Mouse (Mus musculus) limb, embryonic 12.5 days (tissue): ENCODE measurements around the gene Tead2. TPM values are rescaled to one million over a fixed set of nuclear protein-coding genes. Genes with fewer than 3 reads are reported as not detected.
A peak's percentile ranks its signal among the peaks of the same experiment; 100 is the strongest.
"Not testable (repeated sequence)": the region's sequence is repeated elsewhere in the genome, so short reads cannot be mapped to it uniquely, and the experiment has no call there.

Experiments used
- ATAC-seq: fragments of 200-750 bp; cut with Nextera tagmentation; 2 replicates; pipeline ENCODE4 v1.8.0; 2017; ENCODE audit warnings: low read depth, moderate TSS enrichment; ENCODE audit not compliant: insufficient number of reproducible peaks, insufficient read depth, low FRiP score, low TSS enrichment
- H3K27ac ChIP-seq: fragments of 300-500 bp; sonication (generic); 2 replicates; pipeline ENCODE4 v1.5.1; 2016; ENCODE audit warnings: mild to moderate bottlenecking, moderate library complexity
- H3K27me3 ChIP-seq: fragments of 300-500 bp; sonication (generic); 2 replicates; pipeline ENCODE4 v1.6.1; 2016; ENCODE audit warnings: mild to moderate bottlenecking, moderate library complexity
- H3K36me3 ChIP-seq: fragments of 300-500 bp; sonication (generic); 2 replicates; pipeline ENCODE4 v1.6.1; 2016; ENCODE audit warnings: mild to moderate bottlenecking, moderate library complexity
- H3K4me1 ChIP-seq: fragments of 300-500 bp; sonication (generic); replicated peaks from 2 replicates; pipeline ENCODE4 v1.6.1; 2016
- H3K4me2 ChIP-seq: fragments of 300-500 bp; sonication (generic); 2 replicates; pipeline ENCODE4 v1.6.1; 2016; ENCODE audit warnings: mild to moderate bottlenecking, moderate library complexity
- H3K4me3 ChIP-seq: fragments of 300-500 bp; sonication (generic); replicated peaks from 2 replicates; pipeline ENCODE4 v1.5.1; 2016; ENCODE audit warnings: mild to moderate bottlenecking
- H3K9ac ChIP-seq: fragments of 300-500 bp; sonication (generic); replicated peaks from 2 replicates; pipeline ENCODE4 v1.6.1; 2016; ENCODE audit warnings: mild to moderate bottlenecking, moderate library complexity
- H3K9me3 ChIP-seq: fragments of 300-500 bp; sonication (generic); 2 replicates; pipeline ENCODE4 v1.6.1; 2016; ENCODE audit warnings: mild to moderate bottlenecking, moderate library complexity
- WGBS: fragments of 180-500 bp; shearing (Covaris S2); methylation state at CpG from one replicate; pipeline ENCODE4 v1.1.7; 2016; 5-methylcytosine and 5-hydroxymethylcytosine counted together
- polyA plus RNA-seq: library from polyadenylated mRNA; unstranded; fragments of >200 nt; fragmentation: Nextera tagmentation; extraction: Ambion mirVana; gene quantifications from 2 replicates; pipeline ENCODE4 v1.2.1, GENCODE M21; 2016

Tead2 gene
- 316 and 326 TPM in 2 replicates for polyA plus RNA-seq

DNA sequence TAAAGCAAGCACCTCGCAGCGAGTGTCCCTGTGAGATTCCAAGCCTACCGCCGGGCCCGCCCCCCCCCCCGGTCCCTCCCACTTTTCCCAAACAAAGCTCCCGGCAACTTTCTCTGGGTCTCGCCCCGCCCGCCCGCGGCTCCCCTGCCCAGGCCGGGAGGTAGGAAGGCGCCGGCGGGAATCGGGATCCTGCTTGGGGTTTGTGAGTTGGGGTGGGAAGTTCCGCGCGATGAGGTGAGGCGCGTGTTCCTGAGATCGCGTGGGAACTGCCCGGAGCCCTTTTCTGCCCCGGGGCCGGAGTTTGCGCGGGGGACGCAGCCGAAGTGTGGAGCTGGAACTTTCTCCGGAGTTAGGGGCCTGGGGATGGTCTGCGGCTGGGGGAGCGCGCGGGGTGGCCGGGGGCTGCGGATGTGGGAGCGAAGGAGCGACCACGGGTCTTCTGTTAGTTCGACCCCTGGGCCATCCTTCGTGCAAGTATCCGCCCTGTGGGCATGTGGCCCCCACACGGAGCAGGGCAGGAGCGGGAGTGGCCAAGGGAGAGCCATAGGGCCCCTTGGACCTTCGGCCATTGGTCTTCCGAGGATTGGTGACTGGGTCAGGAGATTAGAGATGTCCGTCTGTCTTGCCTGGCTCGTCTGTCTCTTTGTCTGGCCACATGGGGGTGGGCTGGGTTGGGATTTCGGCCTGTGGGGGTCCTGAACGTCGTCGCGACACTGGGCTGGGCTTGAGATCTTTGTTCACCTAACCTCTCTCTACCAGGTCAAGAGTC is at the start of gene Tead2:
Tead2 (plus strand) TSS at position 81 of the 769 bp plus-strand sequence.
- Histone ChIP-seq H3K27ac (peak within 1 kb of the TSS; percentile 99), H3K9ac (peak within 1 kb of the TSS; percentile 99), H3K4me3 (peak within 1 kb of the TSS; percentile 88), H3K27me3 (peaks cover 20% of the 10 kb centered on the region), H3K4me2 (peak within 1 kb of the TSS; percentile 98), H3K4me1 (peaks cover 43% of the 10 kb centered on the region), H3K9me3 (no peaks in the 10 kb centered on the region), H3K36me3 (peaks cover 38% of the 10 kb centered on the region)
- ATAC-seq: peak; percentile 53
- WGBS: under 1% methylated on average over 55 of the region's 55 CpGs

DNA sequence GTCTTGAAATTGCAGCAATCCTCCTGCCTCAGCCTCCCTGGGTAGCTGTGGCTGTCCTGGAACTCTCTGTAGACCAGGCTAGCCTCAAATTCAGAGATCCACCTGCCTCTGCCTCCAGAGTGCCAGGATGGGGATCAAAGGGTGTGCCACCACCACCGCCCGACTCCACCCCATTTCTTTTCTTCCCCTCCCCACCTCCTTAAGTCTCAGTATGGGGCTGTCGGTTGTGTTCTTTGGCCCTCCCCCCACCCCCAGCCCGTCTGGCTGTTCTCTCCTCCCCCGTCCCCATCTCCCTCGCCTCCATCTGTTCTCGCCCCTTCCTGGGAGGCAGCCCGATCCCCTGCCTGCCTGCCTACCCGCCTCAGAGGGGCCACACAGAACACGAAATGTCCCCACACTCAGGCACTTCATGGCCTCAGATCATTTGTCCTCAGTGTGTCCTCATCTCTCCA is 48.6 kb upstream of the Tead2 start:
- Histone ChIP-seq H3K4me3 (no peak overlapping the region), H3K4me2 (no peak overlapping the region), H3K27ac (no peak overlapping the region), H3K4me1 (peaks cover 11% of the 10 kb centered on the region; the same call in 1 of the 2 replicates), H3K36me3 (no peaks in the 10 kb centered on the region), H3K9ac (no peak overlapping the region), H3K9me3 (peaks cover 30% of the 10 kb centered on the region), H3K27me3 (peaks cover 97% of the 10 kb centered on the region)
- WGBS: 17% methylated on average over 10 of the region's 10 CpGs
- no peak for ATAC-seq

DNA sequence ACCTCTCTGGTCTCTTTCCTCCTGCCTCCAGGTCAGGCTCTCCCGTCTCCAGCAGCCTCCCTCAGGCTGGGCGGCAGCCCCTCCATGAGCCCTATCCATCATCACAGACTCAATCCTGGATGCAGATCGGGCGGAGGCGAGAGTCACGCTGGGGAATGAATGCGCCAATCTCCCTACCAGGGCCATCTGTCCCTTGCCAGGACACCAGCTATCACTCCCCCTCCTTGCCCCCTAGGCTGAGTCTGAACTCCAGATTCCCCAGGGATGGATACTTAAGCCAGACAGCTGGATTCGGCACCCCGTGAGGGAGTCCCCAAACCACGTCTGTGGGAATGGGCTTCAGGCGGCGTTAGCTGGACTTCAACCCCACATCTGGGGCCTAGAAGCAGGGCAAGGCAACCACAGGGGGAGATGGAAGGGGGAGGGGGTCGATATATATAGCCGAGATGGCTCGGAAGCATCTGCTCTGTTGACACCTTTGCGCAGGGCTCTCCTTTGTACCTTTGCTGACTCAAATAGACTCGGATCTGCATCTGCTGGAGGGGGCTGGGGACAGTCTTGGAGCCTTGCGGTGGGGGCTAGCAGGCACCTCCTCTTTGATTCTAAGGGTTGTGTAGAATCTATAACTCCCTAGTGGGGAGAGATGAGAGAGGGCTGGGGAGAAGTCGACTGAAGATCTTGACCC is 47.6 kb upstream of the Tead2 start:
- Histone ChIP-seq H3K36me3 (no peaks in the 10 kb centered on the region), H3K4me1 (peaks cover 5% of the 10 kb centered on the region; the same call in 1 of the 2 replicates), H3K9ac (no peak overlapping the region), H3K4me3 (no peak overlapping the region), H3K27ac (no peak overlapping the region), H3K4me2 (no peak overlapping the region), H3K9me3 (peaks cover 34% of the 10 kb centered on the region), H3K27me3 (peaks cover 100% of the 10 kb centered on the region)
- 4% methylated on average over 19 of the region's 19 CpGs for WGBS
- no peak for ATAC-seq

DNA sequence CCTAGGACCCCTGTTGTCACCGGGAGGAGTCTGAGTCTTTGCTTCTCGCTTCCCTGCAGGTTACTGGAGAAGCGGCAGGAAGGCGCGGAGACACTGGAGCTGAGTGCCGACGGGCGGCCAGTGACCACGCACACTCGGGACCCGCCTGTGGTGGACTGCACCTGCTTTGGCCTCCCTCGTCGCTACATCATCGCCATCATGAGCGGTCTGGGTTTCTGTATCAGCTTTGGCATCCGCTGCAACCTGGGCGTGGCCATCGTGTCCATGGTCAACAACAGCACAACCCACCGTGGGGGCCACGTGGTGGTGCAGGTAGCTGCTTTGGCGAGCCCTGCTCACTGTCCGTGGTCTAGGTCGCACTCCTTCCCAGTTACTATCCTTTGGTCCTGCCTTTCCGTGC is 46.9 kb upstream of the Tead2 start:
- WGBS: 7% methylated on average over 24 of the region's 24 CpGs
- no peak for ATAC-seq
- Histone ChIP-seq H3K9me3 (peaks cover 36% of the 10 kb centered on the region), H3K9ac (no peak overlapping the region), H3K27ac (no peak overlapping the region), H3K36me3 (no peaks in the 10 kb centered on the region), H3K4me1 (peaks cover 5% of the 10 kb centered on the region; the same call in 1 of the 2 replicates), H3K4me3 (0 out of 2 replicates have a peak overlapping the region, but pooled peaks have one; percentile 9), H3K4me2 (no peak overlapping the region), H3K27me3 (peaks cover 98% of the 10 kb centered on the region)

DNA sequence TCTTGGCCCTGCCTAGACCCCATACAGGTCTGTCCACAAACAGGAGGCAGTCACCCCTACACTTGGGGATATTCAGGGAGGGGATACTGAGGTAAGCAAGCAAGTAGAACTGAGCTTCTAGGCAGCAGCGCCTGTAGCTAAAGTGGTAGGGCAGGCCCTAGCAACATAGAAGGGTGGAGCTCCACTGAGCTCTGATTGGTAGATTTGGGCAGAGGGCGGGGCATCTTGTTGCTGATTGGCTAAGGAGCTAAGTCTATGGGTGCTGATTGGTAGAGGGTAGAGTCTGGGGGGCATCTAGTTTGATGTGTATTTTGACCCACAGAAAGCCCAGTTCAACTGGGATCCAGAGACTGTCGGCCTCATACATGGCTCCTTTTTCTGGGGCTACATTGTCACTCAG is 46.1 kb upstream of the Tead2 start:
- no peak overlapping the region for H3K9ac ChIP-seq
- WGBS: 93% methylated on average over 3 of the region's 3 CpGs
- no peak for ATAC-seq
- no peak overlapping the region for H3K4me2 ChIP-seq
- peaks cover 36% of the 10 kb centered on the region for H3K9me3 ChIP-seq
- H3K4me3 ChIP-seq: no peak overlapping the region
- no peaks in the 10 kb centered on the region for H3K36me3 ChIP-seq
- peaks cover under 1% of the 10 kb centered on the region; the same call in 1 of the 2 replicates for H3K4me1 ChIP-seq
- H3K27ac ChIP-seq: no peak overlapping the region
- H3K27me3 ChIP-seq: peaks cover 97% of the 10 kb centered on the region

DNA sequence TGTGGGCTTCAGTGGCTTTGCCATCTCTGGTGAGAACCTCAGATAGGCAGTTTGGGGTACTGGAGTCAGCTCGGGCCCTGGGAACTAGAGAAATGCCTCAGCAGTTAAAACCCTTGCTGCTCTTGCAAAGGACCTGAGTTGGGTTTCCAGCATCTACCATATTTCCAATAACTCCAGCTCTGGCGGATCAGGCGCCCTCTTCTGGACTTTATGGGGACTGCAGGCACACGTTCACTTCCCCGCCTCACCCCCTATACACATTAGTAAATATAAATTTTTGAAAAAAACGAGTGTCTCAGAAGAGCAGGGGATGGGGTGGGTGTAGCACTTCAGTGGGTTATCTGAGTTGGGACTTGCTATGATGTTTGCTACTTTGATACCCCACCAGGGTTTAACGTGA is 42.6 kb upstream of the Tead2 start:
- Histone ChIP-seq H3K36me3 (no peaks in the 10 kb centered on the region), H3K4me1 (peaks cover 16% of the 10 kb centered on the region), H3K4me3 (no peak overlapping the region), H3K4me2 (no peak overlapping the region), H3K27ac (no peak overlapping the region), H3K9me3 (peaks cover 33% of the 10 kb centered on the region), H3K9ac (no peak overlapping the region), H3K27me3 (peaks cover 97% of the 10 kb centered on the region)
- 55% methylated on average over 7 of the region's 7 CpGs for WGBS
- no peak for ATAC-seq

DNA sequence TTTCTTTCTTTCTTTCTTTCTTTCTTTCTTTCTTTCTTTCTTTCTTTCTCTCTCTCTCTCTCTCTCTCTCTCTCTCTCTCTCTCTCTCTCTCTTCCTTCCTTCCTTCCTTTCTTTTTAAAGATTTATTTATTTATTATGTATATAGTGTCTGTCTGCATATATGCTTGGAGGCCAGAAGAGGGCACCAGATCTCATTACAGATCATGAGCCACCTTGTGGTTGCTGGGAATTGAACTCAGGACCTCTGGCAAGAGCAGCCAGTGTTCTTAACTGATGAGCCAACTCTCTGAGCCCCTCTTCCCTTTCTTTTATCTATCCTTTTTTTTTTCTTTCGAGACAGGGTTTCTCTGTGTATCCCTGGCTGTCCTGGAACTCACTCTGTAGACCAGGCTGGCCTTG is 41.8 kb upstream of the Tead2 start:
- H3K9ac ChIP-seq, H3K27ac ChIP-seq, H3K4me2 ChIP-seq, H3K36me3 ChIP-seq, H3K4me3 ChIP-seq, ATAC-seq: not testable (repeated sequence)
- H3K4me1 ChIP-seq: peaks cover 16% of the 10 kb centered on the region
- 64% methylated on average over 1 of the region's 1 CpGs for WGBS
- H3K27me3 ChIP-seq: peaks cover 97% of the 10 kb centered on the region
- H3K9me3 ChIP-seq: peaks cover 31% of the 10 kb centered on the region

DNA sequence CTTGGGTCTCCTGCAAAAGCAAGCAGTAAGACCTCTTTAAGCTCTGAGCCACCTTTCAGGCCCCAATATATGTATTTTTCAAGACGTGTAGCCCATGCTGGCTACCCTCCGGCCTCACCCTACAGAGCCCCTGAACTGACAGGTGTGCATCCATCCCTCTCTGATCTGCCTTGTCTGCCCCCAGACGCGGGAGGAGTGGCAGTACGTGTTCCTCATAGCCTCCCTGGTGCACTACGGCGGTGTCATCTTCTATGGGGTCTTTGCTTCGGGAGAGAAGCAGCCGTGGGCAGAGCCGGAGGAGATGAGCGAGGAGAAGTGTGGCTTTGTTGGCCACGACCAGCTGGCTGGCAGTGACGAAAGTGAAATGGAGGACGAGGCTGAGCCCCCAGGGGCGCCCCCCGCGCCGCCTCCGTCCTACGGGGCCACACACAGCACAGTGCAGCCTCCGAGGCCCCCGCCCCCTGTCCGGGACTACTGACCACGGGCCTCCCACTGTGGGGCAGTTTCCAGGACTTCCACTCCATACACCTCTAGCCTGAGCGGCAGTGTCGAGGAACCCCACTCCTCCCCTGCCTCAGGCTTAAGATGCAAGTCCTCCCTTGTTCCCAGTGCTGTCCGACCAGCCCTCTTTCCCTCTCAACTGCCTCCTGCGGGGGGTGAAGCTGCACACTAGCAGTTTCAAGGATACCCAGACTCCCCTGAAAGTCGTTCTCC is 40.8 kb upstream of the Tead2 start:
- Histone ChIP-seq H3K4me1 (peaks cover 16% of the 10 kb centered on the region), H3K9me3 (peaks cover 21% of the 10 kb centered on the region), H3K27me3 (peaks cover 97% of the 10 kb centered on the region), H3K36me3 (no peaks in the 10 kb centered on the region), H3K27ac (no peak overlapping the region), H3K4me3 (peak overlapping the region; percentile 17), H3K4me2 (peak overlapping the region; percentile 30), H3K9ac (no peak overlapping the region)
- WGBS: 4% methylated on average over 28 of the region's 29 CpGs
- no peak for ATAC-seq

DNA sequence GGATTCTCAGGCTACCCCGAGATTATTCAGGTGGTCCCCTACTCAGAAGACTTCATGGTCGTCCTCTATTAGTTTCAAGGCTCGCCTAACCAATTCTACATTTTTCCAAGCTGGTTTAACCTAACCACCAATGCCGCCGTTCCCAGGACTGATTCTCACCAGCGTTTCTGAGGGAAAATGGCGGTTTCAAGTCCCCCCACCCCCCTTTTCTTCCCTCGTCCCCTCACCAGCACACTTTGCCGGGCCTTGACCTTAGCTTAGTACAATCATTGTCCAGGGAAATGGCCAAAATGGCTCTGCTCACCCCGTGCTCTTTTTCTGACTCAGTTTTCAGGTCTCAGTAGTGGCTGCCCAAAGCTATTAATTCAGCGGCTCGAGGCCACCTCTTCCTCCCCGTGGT is 40.2 kb upstream of the Tead2 start:
- Histone ChIP-seq H3K36me3 (no peaks in the 10 kb centered on the region), H3K4me1 (peaks cover 16% of the 10 kb centered on the region), H3K27me3 (peaks cover 97% of the 10 kb centered on the region), H3K9me3 (peaks cover 14% of the 10 kb centered on the region), H3K9ac (0 out of 2 replicates have a peak overlapping the region, but pooled peaks have one; percentile 37), H3K4me2 (no peak overlapping the region), H3K4me3 (peak overlapping the region; percentile 29; the same call in 1 of the 2 replicates), H3K27ac (no peak overlapping the region)
- 4% methylated on average over 13 of the region's 13 CpGs for WGBS
- ATAC-seq: no peak

DNA sequence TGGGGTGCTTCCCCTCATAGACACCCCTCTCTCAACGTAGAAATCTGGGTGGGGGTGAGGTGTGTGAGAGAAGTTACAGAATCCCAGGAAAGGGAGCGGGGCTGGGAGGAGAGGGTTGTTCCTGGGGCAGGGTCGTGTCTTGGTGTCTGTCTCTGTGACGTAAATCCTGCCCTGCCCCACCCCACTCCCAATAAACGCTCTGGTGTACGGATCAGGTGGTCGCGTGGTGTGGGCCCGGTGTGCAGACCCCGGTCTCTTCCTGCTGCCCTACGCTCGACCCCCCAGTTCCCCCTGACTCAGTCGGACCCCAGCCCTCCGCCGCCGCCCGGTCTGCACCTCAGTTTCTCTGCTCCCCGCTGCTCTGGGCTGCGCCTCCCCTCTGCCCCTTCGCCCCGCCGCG is 39.6 kb upstream of the Tead2 start:
- Histone ChIP-seq H3K36me3 (no peaks in the 10 kb centered on the region), H3K27me3 (peaks cover 97% of the 10 kb centered on the region), H3K4me3 (peak overlapping the region; percentile 29), H3K4me2 (peak overlapping the region; percentile 47), H3K9me3 (peaks cover 9% of the 10 kb centered on the region), H3K4me1 (peaks cover 16% of the 10 kb centered on the region), H3K9ac (peak overlapping the region; percentile 37; the same call in 1 of the 2 replicates), H3K27ac (no peak overlapping the region)
- ATAC-seq: no peak
- WGBS: 1% methylated on average over 23 of the region's 23 CpGs

DNA sequence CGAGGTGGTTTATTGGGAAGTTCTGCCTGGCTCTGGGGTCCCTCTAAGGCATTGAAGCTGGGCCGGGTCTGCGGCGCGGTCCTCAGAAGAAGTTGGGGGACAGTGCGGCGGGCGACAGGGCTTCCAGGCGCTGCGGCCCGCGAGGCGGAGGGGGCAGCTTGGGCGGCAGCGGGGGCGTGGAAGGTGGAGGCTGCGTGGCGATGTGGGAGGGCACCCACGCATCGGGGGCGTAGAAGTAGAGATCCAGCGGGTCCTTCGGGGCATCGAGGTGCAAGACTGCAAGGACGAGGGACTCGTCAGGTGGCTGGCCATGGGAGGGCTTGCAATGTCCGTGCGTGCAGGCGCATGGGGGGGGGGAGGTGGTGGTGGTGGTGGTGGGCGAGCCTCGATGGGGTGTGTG is 39.2 kb upstream of the Tead2 start:
- Histone ChIP-seq H3K27me3 (peaks cover 97% of the 10 kb centered on the region), H3K27ac (no peak overlapping the region), H3K36me3 (no peaks in the 10 kb centered on the region), H3K9me3 (peaks cover 6% of the 10 kb centered on the region), H3K4me3 (peak overlapping the region; percentile 29), H3K9ac (peak overlapping the region; percentile 37; the same call in 1 of the 2 replicates), H3K4me1 (peaks cover 19% of the 10 kb centered on the region), H3K4me2 (peak overlapping the region; percentile 47)
- 3% methylated on average over 30 of the region's 31 CpGs for whole genome bisulfite sequencing
- ATAC-seq: no peak
